Mouse (Mus musculus) liver, embryonic 14.5 days (tissue): ENCODE measurements around the gene Strada. TPM values are rescaled to one million over a fixed set of nuclear protein-coding genes. Genes with fewer than 3 reads are reported as not detected.

ENCODE experiments used
- ATAC-seq: fragments of 200-750 bp; cut with Nextera tagmentation; 2 replicates; pipeline ENCODE4 v1.8.0; 2017; ENCODE audit warnings: moderate number of reproducible peaks, mild to moderate bottlenecking, moderate library complexity; ENCODE audit not compliant: insufficient read depth
- DNase-seq, 3 experiments: peaks; one replicate each; pipeline ENCODE4 v3.0.0-alpha.2; 2012 to 2013; ENCODE audit warnings: low read depth in 3 of 3, low spot score in 3 of 3
- H3K27ac ChIP-seq: fragments of 300-500 bp; sonication (generic); 2 replicates; pipeline ENCODE4 v1.5.1; 2014; ENCODE audit warnings: moderate library complexity, mild to moderate bottlenecking, control low read depth, inconsistent platforms
- H3K27me3 ChIP-seq: fragments of 300-500 bp; sonication (generic); 2 replicates; pipeline ENCODE4 v1.6.1; 2014; ENCODE audit warnings: mild to moderate bottlenecking, low read length, moderate library complexity; ENCODE audit not compliant: control insufficient read depth, insufficient read depth
- H3K36me3 ChIP-seq: fragments of 300-500 bp; sonication (generic); replicated peaks from 2 replicates; pipeline ENCODE4 v1.6.1; 2014; ENCODE audit warnings: low read depth; ENCODE audit not compliant: control insufficient read depth, insufficient read depth
- H3K4me1 ChIP-seq, 2 experiments: fragments of 200-500 bp in 1 of 2; fragments of 300-500 bp in 1 of 2; sonication (generic) in 1 of 2; replicated peaks; 2 replicates each; pipeline ENCODE4 v1.6.1; 2012 to 2014; ENCODE audit warnings: antibody characterized with exemption in 1 of 2, inconsistent platforms in 1 of 2, low read length in 1 of 2; ENCODE audit not compliant: control insufficient read depth in 2 of 2, insufficient read depth in 2 of 2
- H3K4me2 ChIP-seq: fragments of 300-500 bp; sonication (generic); 2 replicates; pipeline ENCODE4 v1.6.1; 2014; ENCODE audit warnings: low read depth, mild to moderate bottlenecking, control low read depth, moderate library complexity
- H3K4me3 ChIP-seq, 2 experiments: fragments of 200-500 bp in 1 of 2; fragments of 300-500 bp in 1 of 2; sonication (generic) in 1 of 2; 2 replicates each; pipeline ENCODE4 v1.5.1; 2012 to 2014; ENCODE audit warnings: low read depth in 2 of 2, low read length in 2 of 2, mild to moderate bottlenecking in 2 of 2, control low read depth in 1 of 2, inconsistent platforms in 1 of 2, moderate library complexity in 1 of 2; ENCODE audit not compliant: insufficient read depth in 1 of 2
- H3K9ac ChIP-seq: fragments of 300-500 bp; sonication (generic); replicated peaks from 2 replicates; pipeline ENCODE4 v1.6.1; 2014; ENCODE audit warnings: mild to moderate bottlenecking, control low read depth, moderate library complexity
- H3K9me3 ChIP-seq: fragments of 300-500 bp; sonication (generic); 2 replicates; pipeline ENCODE4 v1.6.1; 2016; ENCODE audit warnings: low read length, mixed read lengths; ENCODE audit not compliant: control insufficient read depth
- CTCF ChIP-seq: IDR thresholded peaks from 2 replicates; pipeline ENCODE4 v1.5.1; 2016; ENCODE audit warnings: antibody characterized with exemption, low read depth, control low read depth
- EP300 ChIP-seq: IDR thresholded peaks from 2 replicates; pipeline ENCODE4 v1.6.1; 2016; ENCODE audit warnings: antibody characterized with exemption, low read depth
- WGBS: fragments of 180-500 bp; shearing (Covaris S2); extraction: QIAGEN DNeasy Blood & Tissue Kit; methylation state at CpG from one replicate; pipeline ENCODE4 v1.1.7; 2014; ENCODE audit not compliant: insufficient replicate concordance; 5-methylcytosine and 5-hydroxymethylcytosine counted together
- polyA plus RNA-seq, 2 experiments: library from polyadenylated mRNA; depleted of rRNA in 1 of 2; stranded (reverse) in 1 of 2; unstranded in 1 of 2; fragments of >200 nt; fragmentation: Nextera tagmentation in 1 of 2; extraction: Ambion mirVana in 1 of 2; gene quantifications; 2 replicates each; pipeline versions ENCODE4 v1.2.1 to v1.2.3; 2012 to 2014

The Strada gene
- polyA plus RNA-seq, 2 experiments, result 6.9 to 9.1 TPM

- peak overlapping the region; percentile 92 for H3K4me2 ChIP-seq
- ATAC-seq (no peak), DNase-seq (no peak)
- H3K9ac ChIP-seq, result no peak overlapping the region
- H3K4me1 ChIP-seq, result peaks cover 0 to 5% of the 10 kb centered on the region in 2 experiments; a peak in 1 of 4 replicates
- H3K4me3 ChIP-seq, result peak overlapping the region; percentile 52 to 57
- WGBS, result 45% methylated on average over 14 of the region's 14 CpGs
- no peak for TF ChIP-seq EP300
- TF ChIP-seq CTCF, result peak; percentile 78
- no peaks in the 10 kb centered on the region for H3K9me3 ChIP-seq
- H3K27ac ChIP-seq, result no peak overlapping the region
- H3K36me3 ChIP-seq, result no peaks in the 10 kb centered on the region
- H3K27me3 ChIP-seq, result no peaks in the 10 kb centered on the region; the same call in 1 of the 2 replicates
Observed at GRCm38 (mm10) chr11:106158081-106158929, 43.7 kb downstream of the Strada start.

GRCm38 (mm10) chr11:106157154-106157553, 44.8 kb downstream of the Strada start:
- H3K9ac ChIP-seq, result no peak overlapping the region
- 63% methylated on average over 7 of the region's 7 CpGs for WGBS
- H3K4me1 ChIP-seq, result peaks cover 0 to 5% of the 10 kb centered on the region in 2 experiments; a peak in 1 of 4 replicates
- no peak for TF ChIP-seq CTCF
- no peak for TF ChIP-seq EP300
- no peak overlapping the region for H3K4me2 ChIP-seq
- no peaks in the 10 kb centered on the region; the same call in 1 of the 2 replicates for H3K27me3 ChIP-seq
- no peaks in the 10 kb centered on the region for H3K36me3 ChIP-seq
- H3K9me3 ChIP-seq, result no peaks in the 10 kb centered on the region
- ATAC-seq, result no peak
- no peak overlapping the region for H3K4me3 ChIP-seq
- DNase-seq, result no peak
- no peak overlapping the region for H3K27ac ChIP-seq

DNA sequence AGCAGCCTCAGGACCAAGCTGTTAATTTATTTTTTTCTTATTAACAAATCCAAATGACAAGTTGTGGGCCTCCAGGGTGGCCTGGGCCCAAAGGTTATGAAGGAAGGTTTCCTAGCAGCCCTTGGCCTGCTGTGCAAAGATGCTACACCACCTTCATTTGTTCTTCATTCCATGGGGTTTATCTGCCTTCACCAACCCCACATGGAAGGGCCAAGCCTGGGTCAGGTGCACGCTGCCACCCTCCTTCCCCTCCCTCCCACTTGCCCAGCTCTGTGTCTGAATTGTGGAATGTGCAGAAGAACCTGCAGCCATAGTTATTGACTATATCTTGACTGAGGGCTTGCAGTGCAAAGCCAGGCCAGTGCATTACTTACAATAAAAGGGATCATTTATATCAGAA, 45.7 kb downstream of the Strada start:
- Histone ChIP-seq H3K27me3 (no peaks in the 10 kb centered on the region; the same call in 1 of the 2 replicates), H3K9ac (no peak overlapping the region), H3K9me3 (no peaks in the 10 kb centered on the region), H3K36me3 (no peaks in the 10 kb centered on the region), H3K4me3 (no peak overlapping the region), H3K4me1 (peaks cover 0 to 3% of the 10 kb centered on the region in 2 experiments; a peak in 2 of 4 replicates), H3K4me2 (no peak overlapping the region), H3K27ac (no peak overlapping the region)
- no peak for ATAC-seq
- 52% methylated on average over 1 of the region's 1 CpGs for WGBS
- TF ChIP-seq EP300 (no peak), CTCF (no peak)
- DNase-seq, result no peak

DNA sequence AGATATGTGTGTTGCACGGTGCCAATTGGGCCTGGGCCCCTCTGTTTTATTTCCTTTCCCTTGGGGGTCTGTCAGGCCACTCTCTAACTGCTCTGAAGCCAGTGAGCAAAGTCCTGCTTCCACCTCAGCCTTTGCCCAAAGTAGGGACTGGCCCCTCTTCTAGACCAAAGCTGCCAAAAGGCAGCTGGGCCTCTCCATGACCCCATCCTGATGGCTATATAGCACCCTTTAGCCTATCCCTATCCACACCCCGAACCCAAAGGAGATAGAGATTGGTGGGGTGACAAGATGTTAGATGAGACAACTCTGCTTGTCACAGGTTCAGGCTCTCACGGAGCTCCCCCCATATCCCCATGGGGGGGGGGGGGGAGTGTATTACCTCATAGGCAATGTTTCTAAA, 46.2 kb downstream of the Strada start:
- H3K9me3 ChIP-seq, result no peaks in the 10 kb centered on the region
- no peak for DNase-seq
- H3K27ac ChIP-seq, result no peak overlapping the region
- no peak overlapping the region for H3K4me3 ChIP-seq
- no peaks in the 10 kb centered on the region for H3K27me3 ChIP-seq
- no peak for TF ChIP-seq CTCF
- TF ChIP-seq EP300, result no peak
- H3K9ac ChIP-seq, result no peak overlapping the region
- ATAC-seq, result no peak
- 43% methylated on average over 3 of the region's 3 CpGs for WGBS
- H3K4me2 ChIP-seq, result no peak overlapping the region
- H3K4me1 ChIP-seq, result no peaks in the 10 kb centered on the region; a peak in 2 of 4 replicates
- H3K36me3 ChIP-seq, result no peaks in the 10 kb centered on the region

DNA sequence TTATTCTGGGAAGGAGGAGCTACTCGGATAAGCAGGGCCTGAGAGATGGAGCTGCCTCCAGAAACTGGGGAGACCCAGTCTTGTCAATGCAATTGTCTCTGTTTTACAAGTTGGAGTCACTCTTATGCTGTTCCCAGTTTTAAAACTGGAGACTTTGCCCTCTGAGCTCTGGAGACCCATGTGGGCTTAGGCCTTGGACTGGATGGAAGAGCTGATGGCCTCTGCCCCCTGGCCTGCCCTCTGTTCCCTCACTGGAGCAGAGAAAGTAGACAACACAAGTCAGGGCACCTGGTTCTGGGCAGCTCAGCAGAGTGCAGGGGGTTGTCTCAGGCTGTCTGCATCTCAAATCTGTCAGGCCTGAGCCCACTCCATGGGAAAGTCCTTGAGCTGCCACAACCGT, 47.2 kb downstream of the Strada start:
- TF ChIP-seq EP300 (no peak), CTCF (no peak)
- Histone ChIP-seq H3K27ac (no peak overlapping the region), H3K36me3 (peaks cover 6% of the 10 kb centered on the region; the same call in 1 of the 2 replicates), H3K4me2 (no peak overlapping the region), H3K9ac (no peak overlapping the region), H3K9me3 (no peaks in the 10 kb centered on the region), H3K4me1 (no peaks in the 10 kb centered on the region; a peak in 2 of 4 replicates), H3K27me3 (no peaks in the 10 kb centered on the region), H3K4me3 (no peak overlapping the region)
- no peak for ATAC-seq
- no peak for DNase-seq
- 40% methylated on average over 2 of the region's 2 CpGs for WGBS
